Mouse (Mus musculus) bone marrow macrophage, adult 2 months (primary cell): ENCODE data around the gene Rab40c.

Source experiments
- CTCF ChIP-seq: IDR thresholded peaks from 2 replicates; pipeline ENCODE4 v1.5.1; 2012; ENCODE audit warnings: low read depth, mild to moderate bottlenecking, low read length, moderate library complexity
- POLR2A ChIP-seq: IDR thresholded peaks from 2 replicates; pipeline ENCODE4 v1.6.1; 2012; ENCODE audit warnings: mild to moderate bottlenecking, low read depth, low read length, borderline replicate concordance

GRCm38 (mm10) chr17:25913877-25914275, 5.7 kb downstream of the Rab40c start:
- TF ChIP-seq CTCF (no peak), POLR2A (no peak)
